Mouse (Mus musculus): ENCODE results near the gene Sbds. TPM values are rescaled to one million over a fixed set of nuclear protein-coding genes. Genes with fewer than 3 reads are reported as not detected.

Gene Sbds
- polyA plus RNA-seq, 1 experiment: 41.9 TPM

- TF ChIP-seq CTCF (IDR thresholded peaks at IDR 0.05; ENCODE audit: insufficient read depth, low read length): no peak
- TF ChIP-seq POLR2A (IDR thresholded peaks at IDR 0.05; ENCODE audit: borderline replicate concordance, extremely low read depth, low read depth, low read length): no peak
- H3K4me1 ChIP-seq (ENCODE audit: control insufficient read depth, insufficient read depth, low read length): no peaks in the 10 kb centered on the region
- no peak for DNase-seq
- H3K4me3 ChIP-seq (replicated peaks; ENCODE audit: extremely low read depth, low read depth, low read length): no peak overlapping the region
- WGBS: 96% methylated on average over 6 of the region's 6 CpGs
These were observed 34.9 kb upstream of the Sbds start for GRCm38 (mm10) chr5:130290242-130290641.

- no peak overlapping the region for H3K4me3 ChIP-seq (replicated peaks; ENCODE audit: extremely low read depth, low read depth, low read length)
- no peak for DNase-seq
- TF ChIP-seq CTCF (IDR thresholded peaks at IDR 0.05; ENCODE audit: insufficient read depth, low read length): no peak
- no peak for TF ChIP-seq POLR2A (IDR thresholded peaks at IDR 0.05; ENCODE audit: borderline replicate concordance, extremely low read depth, low read depth, low read length)
- no peaks in the 10 kb centered on the region for H3K4me1 ChIP-seq (ENCODE audit: control insufficient read depth, insufficient read depth, low read length)
- 81% methylated on average over 7 of the region's 7 CpGs for WGBS
These were observed 32.8 kb upstream of the Sbds start for GRCm38 (mm10) chr5:130288106-130288505.

GRCm38 (mm10) chr5:130283079-130283732 lies 27.9 kb upstream of the Sbds start:
- no peak overlapping the region for H3K4me3 ChIP-seq (replicated peaks; ENCODE audit: extremely low read depth, low read depth, low read length)
- no peak for TF ChIP-seq POLR2A (IDR thresholded peaks at IDR 0.05; ENCODE audit: borderline replicate concordance, extremely low read depth, low read depth, low read length)
- no peak for TF ChIP-seq CTCF (IDR thresholded peaks at IDR 0.05; ENCODE audit: insufficient read depth, low read length)
- no peak for DNase-seq
- WGBS: 92% methylated on average over 9 of the region's 9 CpGs
- H3K4me1 ChIP-seq (ENCODE audit: control insufficient read depth, insufficient read depth, low read length): no peaks in the 10 kb centered on the region

GRCm38 (mm10) chr5:130278011-130278472 lies 22.7 kb upstream of the Sbds start:
- no peaks in the 10 kb centered on the region for H3K4me1 ChIP-seq (ENCODE audit: control insufficient read depth, insufficient read depth, low read length)
- DNase-seq: no peak
- no peak overlapping the region for H3K4me3 ChIP-seq (replicated peaks; ENCODE audit: extremely low read depth, low read depth, low read length)
- WGBS: 65% methylated on average over 7 of the region's 7 CpGs
- no peak for TF ChIP-seq POLR2A (IDR thresholded peaks at IDR 0.05; ENCODE audit: borderline replicate concordance, extremely low read depth, low read depth, low read length)
- no peak for TF ChIP-seq CTCF (IDR thresholded peaks at IDR 0.05; ENCODE audit: insufficient read depth, low read length)

GRCm38 (mm10) chr5:130275509-130275908 lies 20.2 kb upstream of the Sbds start:
- no peaks in the 10 kb centered on the region for H3K4me1 ChIP-seq (ENCODE audit: control insufficient read depth, insufficient read depth, low read length)
- TF ChIP-seq POLR2A (IDR thresholded peaks at IDR 0.05; ENCODE audit: borderline replicate concordance, extremely low read depth, low read depth, low read length) (no peak), CTCF (IDR thresholded peaks at IDR 0.05; ENCODE audit: insufficient read depth, low read length) (peak; percentile 32; the same call in 1 of the 2 replicates)
- no peak for DNase-seq
- WGBS: 37% methylated on average over 4 of the region's 4 CpGs
- H3K4me3 ChIP-seq (replicated peaks; ENCODE audit: extremely low read depth, low read depth, low read length): no peak overlapping the region

- Histone ChIP-seq H3K4me3 (replicated peaks; ENCODE audit: extremely low read depth, low read depth, low read length) (no peak overlapping the region), H3K4me1 (ENCODE audit: control insufficient read depth, insufficient read depth, low read length) (no peaks in the 10 kb centered on the region)
- DNase-seq: no peak
- WGBS: 81% methylated on average over 6 of the region's 6 CpGs
- TF ChIP-seq POLR2A (IDR thresholded peaks at IDR 0.05; ENCODE audit: borderline replicate concordance, extremely low read depth, low read depth, low read length) (no peak), CTCF (IDR thresholded peaks at IDR 0.05; ENCODE audit: insufficient read depth, low read length) (no peak)
These were observed 17.7 kb upstream of the Sbds start for GRCm38 (mm10) chr5:130273046-130273445.

- 100% methylated on average over 1 of the region's 1 CpGs for WGBS
- TF ChIP-seq CTCF (IDR thresholded peaks at IDR 0.05; ENCODE audit: insufficient read depth, low read length): 0 out of 2 replicates have a peak, but pooled peaks have one; percentile 15
- no peak for TF ChIP-seq POLR2A (IDR thresholded peaks at IDR 0.05; ENCODE audit: borderline replicate concordance, extremely low read depth, low read depth, low read length)
- no peak for DNase-seq
- Histone ChIP-seq H3K4me1 (ENCODE audit: control insufficient read depth, insufficient read depth, low read length) (no peaks in the 10 kb centered on the region), H3K4me3 (replicated peaks; ENCODE audit: extremely low read depth, low read depth, low read length) (no peak overlapping the region)
These were observed 17.0 kb upstream of the Sbds start for GRCm38 (mm10) chr5:130272344-130272743.

- no peak overlapping the region for H3K4me3 ChIP-seq (replicated peaks; ENCODE audit: extremely low read depth, low read depth, low read length)
- no peak for TF ChIP-seq CTCF (IDR thresholded peaks at IDR 0.05; ENCODE audit: insufficient read depth, low read length)
- no peak for TF ChIP-seq POLR2A (IDR thresholded peaks at IDR 0.05; ENCODE audit: borderline replicate concordance, extremely low read depth, low read depth, low read length)
- no peaks in the 10 kb centered on the region for H3K4me1 ChIP-seq (ENCODE audit: control insufficient read depth, insufficient read depth, low read length)
- no peak for DNase-seq
- WGBS: 76% methylated on average over 11 of the region's 11 CpGs
These were observed 13.6 kb upstream of the Sbds start for GRCm38 (mm10) chr5:130268976-130269375.

GRCm38 (mm10) chr5:130267316-130267715 lies 12.0 kb upstream of the Sbds start:
- TF ChIP-seq POLR2A (IDR thresholded peaks at IDR 0.05; ENCODE audit: borderline replicate concordance, extremely low read depth, low read depth, low read length) (no peak), CTCF (IDR thresholded peaks at IDR 0.05; ENCODE audit: insufficient read depth, low read length) (peak; percentile 59)
- Histone ChIP-seq H3K4me1 (ENCODE audit: control insufficient read depth, insufficient read depth, low read length) (no peaks in the 10 kb centered on the region), H3K4me3 (replicated peaks; ENCODE audit: extremely low read depth, low read depth, low read length) (no peak overlapping the region)
- DNase-seq: no peak
- 57% methylated on average over 1 of the region's 1 CpGs for WGBS

GRCm38 (mm10) chr5:130266651-130267050 lies 11.3 kb upstream of the Sbds start:
- no peak overlapping the region for H3K4me3 ChIP-seq (replicated peaks; ENCODE audit: extremely low read depth, low read depth, low read length)
- no peaks in the 10 kb centered on the region for H3K4me1 ChIP-seq (ENCODE audit: control insufficient read depth, insufficient read depth, low read length)
- no peak for DNase-seq
- TF ChIP-seq CTCF (IDR thresholded peaks at IDR 0.05; ENCODE audit: insufficient read depth, low read length) (peak; percentile 41), POLR2A (IDR thresholded peaks at IDR 0.05; ENCODE audit: borderline replicate concordance, extremely low read depth, low read depth, low read length) (no peak)
- 82% methylated on average over 7 of the region's 7 CpGs for WGBS

All from lung, adult 2 months (tissue).